Mouse (Mus musculus) stomach, embryonic 15.5 days (tissue): Measurements from ENCODE around the gene Dhx38. TPM values are rescaled to one million over a fixed set of nuclear protein-coding genes. Genes with fewer than 3 reads are reported as not detected.
A peak's percentile ranks its signal among the peaks of the same experiment; 100 is the strongest.

ENCODE experiments used
- ATAC-seq: fragments of 200-750 bp; cut with Nextera tagmentation; 2 replicates; pipeline ENCODE4 v1.8.0; 2017; ENCODE audit warnings: low read depth, moderate number of reproducible peaks, moderate TSS enrichment; ENCODE audit not compliant: insufficient read depth, low FRiP score
- H3K27ac ChIP-seq: fragments of 300-500 bp; sonication (generic); 2 replicates; pipeline ENCODE4 v1.5.1; 2015; ENCODE audit warnings: mild to moderate bottlenecking, inconsistent platforms
- H3K27me3 ChIP-seq: fragments of 300-500 bp; sonication (generic); replicated peaks from 2 replicates; pipeline ENCODE4 v1.6.1; 2015; ENCODE audit warnings: inconsistent platforms
- H3K36me3 ChIP-seq: fragments of 300-500 bp; sonication (generic); 2 replicates; pipeline ENCODE4 v1.6.1; 2015; ENCODE audit warnings: inconsistent platforms
- H3K4me1 ChIP-seq: fragments of 300-500 bp; sonication (generic); 2 replicates; pipeline ENCODE4 v1.6.1; 2015; ENCODE audit warnings: inconsistent platforms
- H3K4me2 ChIP-seq: fragments of 300-500 bp; sonication (generic); 2 replicates; pipeline ENCODE4 v1.6.1; 2015; ENCODE audit warnings: mild to moderate bottlenecking, inconsistent platforms
- H3K4me3 ChIP-seq: fragments of 300-500 bp; sonication (generic); replicated peaks from 2 replicates; pipeline ENCODE4 v1.5.1; 2015; ENCODE audit warnings: inconsistent platforms
- H3K9ac ChIP-seq: fragments of 300-500 bp; sonication (generic); 2 replicates; pipeline ENCODE4 v1.6.1; 2015; ENCODE audit warnings: inconsistent platforms
- H3K9me3 ChIP-seq: fragments of 300-500 bp; sonication (generic); 2 replicates; pipeline ENCODE4 v1.6.1; 2016; ENCODE audit warnings: inconsistent platforms
- WGBS: fragments of 180-500 bp; shearing (Covaris S2); methylation state at CpG from one replicate; pipeline ENCODE4 v1.1.7; 2015; 5-methylcytosine and 5-hydroxymethylcytosine counted together
- polyA plus RNA-seq: library from polyadenylated mRNA; unstranded; fragments of >200 nt; fragmentation: Nextera tagmentation; extraction: Ambion mirVana; gene quantifications from 2 replicates; pipeline ENCODE4 v1.2.1, GENCODE M21; 2015

Dhx38 gene
- polyA plus RNA-seq, 1 experiment from 2014 or later, result 19.0 TPM

DNA sequence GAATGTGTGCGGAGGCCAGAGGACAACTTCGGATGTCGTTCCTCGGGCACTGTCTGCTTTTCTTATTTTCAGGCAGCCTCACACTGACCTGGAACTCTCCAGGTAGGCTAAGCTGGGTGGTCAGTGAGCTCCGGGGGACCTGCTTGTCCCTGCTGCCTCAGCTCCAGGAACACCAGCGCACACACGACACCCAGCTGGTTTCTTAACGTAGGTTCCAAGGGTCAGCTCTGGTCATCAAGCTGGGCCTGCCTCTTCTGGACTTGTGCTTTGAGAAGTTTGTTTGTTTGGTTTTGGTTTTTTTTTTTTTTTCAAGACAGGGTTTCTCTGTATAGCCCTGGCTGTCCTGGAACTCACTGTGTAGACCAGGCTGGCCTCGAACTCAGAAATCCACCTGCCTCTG lies 25.2 kb upstream of the Dhx38 start:
- 84% methylated on average over 9 of the region's 9 CpGs for WGBS
- H3K9me3 ChIP-seq, result no peaks in the 10 kb centered on the region
- no peak for ATAC-seq

DNA sequence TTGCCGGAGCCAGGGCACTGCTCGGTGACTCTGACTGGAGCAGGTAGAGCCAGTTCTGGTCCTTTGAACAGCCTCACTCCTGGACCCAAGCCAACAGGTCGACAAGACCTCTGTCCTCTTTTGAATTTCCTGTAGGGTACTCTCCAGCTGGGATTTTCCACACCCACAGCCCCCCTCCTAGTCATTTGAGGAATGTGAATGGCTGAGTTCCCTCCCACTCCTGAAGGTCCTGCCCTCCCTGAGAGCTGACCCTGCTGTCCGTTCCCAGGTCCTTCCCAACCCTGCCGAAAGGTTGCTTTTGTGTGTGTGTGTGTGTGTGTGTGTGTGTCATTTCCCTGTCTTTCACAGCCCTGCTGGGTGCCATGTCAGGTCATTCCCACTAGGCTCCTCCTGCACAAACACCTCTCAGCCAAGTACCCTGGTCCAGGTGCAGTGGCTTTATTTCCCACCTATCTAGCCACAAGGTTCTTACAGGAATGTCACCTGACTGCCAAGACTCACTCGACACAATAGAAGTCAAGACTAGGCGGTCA lies 21.4 kb upstream of the Dhx38 start:
- Histone ChIP-seq H3K27ac (no peak overlapping the region), H3K4me1 (0 out of 2 replicates have a peak, but pooled peaks cover 5% of the 10 kb centered on the region), H3K9me3 (no peaks in the 10 kb centered on the region), H3K9ac (no peak overlapping the region), H3K36me3 (no peaks in the 10 kb centered on the region), H3K4me2 (no peak overlapping the region), H3K27me3 (no peaks in the 10 kb centered on the region), H3K4me3 (no peak overlapping the region)
- peak; percentile 84 for ATAC-seq
- 43% methylated on average over 7 of the region's 7 CpGs for WGBS

More for the DNA sequence above, 25.2 kb upstream of the Dhx38 start:
- Histone ChIP-seq H3K4me3 (no peak overlapping the region), H3K4me1 (0 out of 2 replicates have a peak, but pooled peaks cover 5% of the 10 kb centered on the region), H3K9ac (no peak overlapping the region), H3K27me3 (no peaks in the 10 kb centered on the region), H3K36me3 (peaks cover 8% of the 10 kb centered on the region; the same call in 1 of the 2 replicates), H3K4me2 (no peak overlapping the region), H3K27ac (no peak overlapping the region)

GRCm38 (mm10) chr8:109585652-109586051 lies 20.0 kb upstream of the Dhx38 start:
- H3K27me3 ChIP-seq, result no peaks in the 10 kb centered on the region
- no peak for ATAC-seq
- H3K9ac ChIP-seq, result no peak overlapping the region
- H3K4me1 ChIP-seq, result 0 out of 2 replicates have a peak, but pooled peaks cover 5% of the 10 kb centered on the region
- no peak overlapping the region for H3K27ac ChIP-seq
- no peak overlapping the region for H3K4me3 ChIP-seq
- H3K4me2 ChIP-seq, result no peak overlapping the region
- no peaks in the 10 kb centered on the region for H3K9me3 ChIP-seq
- H3K36me3 ChIP-seq, result no peaks in the 10 kb centered on the region

- Histone ChIP-seq H3K27me3 (no peaks in the 10 kb centered on the region), H3K4me3 (no peak overlapping the region), H3K4me1 (0 out of 2 replicates have a peak, but pooled peaks cover 5% of the 10 kb centered on the region), H3K36me3 (no peaks in the 10 kb centered on the region), H3K9me3 (no peaks in the 10 kb centered on the region), H3K9ac (no peak overlapping the region), H3K27ac (no peak overlapping the region), H3K4me2 (no peak overlapping the region)
- 75% methylated on average over 3 of the region's 3 CpGs for WGBS
- ATAC-seq, result no peak
These were observed 19.2 kb upstream of the Dhx38 start for GRCm38 (mm10) chr8:109584830-109585229.

DNA sequence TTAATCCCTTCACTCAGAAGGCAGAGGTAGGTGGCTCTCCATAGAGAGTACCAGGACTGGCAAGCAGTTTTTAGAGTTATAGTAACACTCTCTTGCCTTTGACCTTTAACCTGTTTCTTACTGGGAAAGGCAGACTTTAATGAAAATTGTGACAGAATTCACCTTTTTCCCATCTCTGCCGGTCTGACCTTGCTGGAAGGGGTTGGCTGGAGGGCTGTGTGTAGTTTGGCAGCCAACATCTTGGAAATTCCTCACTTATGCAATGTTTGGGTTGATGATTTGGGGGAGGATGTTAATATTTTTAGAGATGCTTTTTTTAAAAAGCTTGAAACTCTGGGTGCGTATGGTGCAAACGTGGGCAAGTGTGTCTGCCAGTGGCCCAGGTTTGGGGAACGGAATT lies 18.6 kb upstream of the Dhx38 start:
- WGBS, result 83% methylated on average over 4 of the region's 4 CpGs
- Histone ChIP-seq H3K36me3 (no peaks in the 10 kb centered on the region), H3K27me3 (no peaks in the 10 kb centered on the region)

GRCm38 (mm10) chr8:109578900-109579301 lies 13.2 kb upstream of the Dhx38 start, which contains the start of gene Hp:
Hp (minus strand) TSS chr8:109579172.
- no peak within 1 kb of the TSS for H3K4me3 ChIP-seq
- 55% methylated on average over 8 of the region's 8 CpGs for WGBS
- no peak for ATAC-seq
- no peak within 1 kb of the TSS for H3K27ac ChIP-seq
- H3K36me3 ChIP-seq, result no peaks in the 10 kb centered on the region
- H3K4me2 ChIP-seq, result no peak within 1 kb of the TSS
- no peak within 1 kb of the TSS for H3K9ac ChIP-seq
- no peaks in the 10 kb centered on the region for H3K4me1 ChIP-seq
- no peaks in the 10 kb centered on the region for H3K9me3 ChIP-seq
- no peaks in the 10 kb centered on the region for H3K27me3 ChIP-seq

More for the DNA sequence above, 18.6 kb upstream of the Dhx38 start:
- no peak overlapping the region for H3K4me3 ChIP-seq
- ATAC-seq, result no peak
- H3K4me2 ChIP-seq, result no peak overlapping the region
- H3K27ac ChIP-seq, result no peak overlapping the region
- H3K9ac ChIP-seq, result no peak overlapping the region
- H3K4me1 ChIP-seq, result 0 out of 2 replicates have a peak, but pooled peaks cover 5% of the 10 kb centered on the region
- no peaks in the 10 kb centered on the region for H3K9me3 ChIP-seq

- Histone ChIP-seq H3K36me3 (peaks cover 3% of the 10 kb centered on the region; the same call in 1 of the 2 replicates), H3K9me3 (no peaks in the 10 kb centered on the region), H3K27me3 (no peaks in the 10 kb centered on the region), H3K4me2 (no peak overlapping the region), H3K4me3 (no peak overlapping the region), H3K4me1 (no peaks in the 10 kb centered on the region), H3K27ac (no peak overlapping the region), H3K9ac (no peak overlapping the region)
- ATAC-seq, result no peak
- WGBS, result 66% methylated on average over 4 of the region's 4 CpGs
These were observed 10.7 kb upstream of the Dhx38 start for GRCm38 (mm10) chr8:109576311-109576710.

DNA sequence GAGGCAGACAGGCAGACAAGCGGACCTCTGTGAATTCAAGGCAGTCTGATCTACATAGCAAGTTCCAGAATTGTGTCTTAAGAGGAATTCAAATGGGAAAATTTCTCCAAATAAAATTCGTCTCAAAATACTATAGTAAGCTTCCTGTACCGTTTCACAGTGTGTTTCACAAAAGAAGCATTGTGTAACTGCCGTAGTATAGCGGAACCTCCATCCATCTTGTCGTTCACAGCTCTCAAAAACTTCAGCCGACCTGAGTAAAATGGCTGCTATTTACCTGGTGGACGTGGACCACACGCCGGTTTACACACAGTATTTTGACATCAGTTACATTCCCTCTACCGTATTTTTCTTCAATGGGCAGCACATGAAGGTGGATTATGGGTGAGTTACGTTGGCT lies 5.5 kb upstream of the Dhx38 start:
- WGBS, result 84% methylated on average over 12 of the region's 12 CpGs
- H3K27ac ChIP-seq, result no peak overlapping the region
- no peak for ATAC-seq
- H3K4me2 ChIP-seq, result no peak overlapping the region
- no peak overlapping the region for H3K4me3 ChIP-seq
- no peaks in the 10 kb centered on the region for H3K9me3 ChIP-seq
- H3K27me3 ChIP-seq, result no peaks in the 10 kb centered on the region
- H3K36me3 ChIP-seq, result peaks cover 3% of the 10 kb centered on the region; the same call in 1 of the 2 replicates
- no peak overlapping the region for H3K9ac ChIP-seq
- H3K4me1 ChIP-seq, result peaks cover 2% of the 10 kb centered on the region; the same call in 1 of the 2 replicates

DNA sequence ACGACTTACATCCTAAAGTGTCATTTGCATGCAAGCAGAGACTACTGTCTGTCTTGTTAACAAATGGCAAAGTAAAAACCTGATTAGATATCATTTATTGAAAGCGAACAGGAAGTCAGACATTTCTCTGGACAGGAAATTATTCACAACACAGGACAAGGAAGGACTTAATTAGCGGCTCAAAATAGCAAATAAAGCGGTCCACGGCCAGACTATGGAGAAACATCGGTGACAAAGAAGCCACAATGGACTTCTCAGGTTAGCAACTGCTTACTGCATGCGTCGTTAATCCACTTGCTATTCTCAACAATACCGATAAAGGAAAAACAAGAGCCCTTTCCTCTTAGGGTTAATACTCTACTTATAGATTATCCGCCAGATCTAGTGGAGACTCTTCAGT lies 895 bp downstream of the Dhx38 start:
- Histone ChIP-seq H3K9me3 (no peaks in the 10 kb centered on the region), H3K27ac (peak overlapping the region; percentile 95), H3K4me3 (peak overlapping the region; percentile 90), H3K27me3 (no peaks in the 10 kb centered on the region), H3K9ac (peak overlapping the region; percentile 91), H3K4me2 (peak overlapping the region; percentile 73), H3K4me1 (peaks cover 9% of the 10 kb centered on the region), H3K36me3 (peaks cover 24% of the 10 kb centered on the region)
- ATAC-seq, result no peak
- WGBS, result 3% methylated on average over 10 of the region's 10 CpGs

- H3K36me3 ChIP-seq, result peaks cover 33% of the 10 kb centered on the region
- no peak overlapping the region for H3K9ac ChIP-seq
- H3K4me2 ChIP-seq, result no peak overlapping the region
- no peak overlapping the region for H3K4me3 ChIP-seq
- no peak overlapping the region for H3K27ac ChIP-seq
- WGBS, result 68% methylated on average over 2 of the region's 2 CpGs
- ATAC-seq, result no peak
- H3K27me3 ChIP-seq, result no peaks in the 10 kb centered on the region
- peaks cover 9% of the 10 kb centered on the region for H3K4me1 ChIP-seq
- no peaks in the 10 kb centered on the region for H3K9me3 ChIP-seq
These were observed 1.8 kb downstream of the Dhx38 start for GRCm38 (mm10) chr8:109563881-109564280.

- Histone ChIP-seq H3K4me2 (no peak overlapping the region), H3K4me3 (no peak overlapping the region), H3K27me3 (no peaks in the 10 kb centered on the region), H3K9me3 (no peaks in the 10 kb centered on the region), H3K4me1 (no peaks in the 10 kb centered on the region), H3K27ac (no peak overlapping the region), H3K9ac (no peak overlapping the region), H3K36me3 (peaks cover 82% of the 10 kb centered on the region)
- ATAC-seq, result no peak
- WGBS, result 42% methylated on average over 3 of the region's 3 CpGs
These were observed 14.0 kb downstream of the Dhx38 start for GRCm38 (mm10) chr8:109551663-109552062.

DNA sequence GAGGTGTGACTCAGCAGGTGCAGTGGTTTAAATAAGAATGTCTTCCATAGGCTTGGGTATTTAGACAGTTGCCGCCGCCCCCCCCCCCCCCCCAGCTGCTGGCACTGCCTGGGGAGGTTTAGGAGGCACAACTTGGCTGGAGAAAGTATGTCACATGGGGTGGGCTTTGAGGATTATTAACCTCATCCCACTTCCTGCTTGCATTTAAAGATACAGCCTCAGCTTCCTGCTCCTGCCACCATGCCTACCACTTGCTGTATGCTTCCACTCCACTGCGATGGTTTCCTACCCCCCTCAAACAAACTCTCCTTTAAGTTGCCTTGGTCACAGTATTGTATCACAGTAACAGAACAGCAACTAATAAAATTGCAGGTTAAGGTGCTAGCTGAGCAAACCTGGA lies 21.6 kb downstream of the Dhx38 start:
- ATAC-seq, result no peak
- whole genome bisulfite sequencing, result 48% methylated on average over 3 of the region's 3 CpGs
- Histone ChIP-seq H3K4me3 (no peak overlapping the region), H3K27me3 (no peaks in the 10 kb centered on the region), H3K27ac (no peak overlapping the region), H3K36me3 (peaks cover 15% of the 10 kb centered on the region), H3K4me2 (no peak overlapping the region), H3K9ac (no peak overlapping the region), H3K4me1 (no peaks in the 10 kb centered on the region), H3K9me3 (no peaks in the 10 kb centered on the region)
